Mouse (Mus musculus) adrenal gland, postnatal 4 days (tissue): ENCODE measurements around the gene Junb. TPM values are rescaled to one million over a fixed set of nuclear protein-coding genes. Genes with fewer than 3 reads are reported as not detected.

ENCODE experiments used
- DNase-seq, 2 experiments: peaks; one replicate each; pipeline ENCODE4 v3.0.0; 2021 to 2022; ENCODE audit warnings: low spot score in 2 of 2, mixed read lengths in 2 of 2
- long read RNA-seq, 2 experiments: library from polyadenylated mRNA; stranded (forward); transcript quantifications; one replicate each; pipeline ENCODE4 v2.0.0; 2021
- total RNA-seq, 2 experiments: library from RNA; stranded (reverse); gene quantifications; 2 replicates each; pipeline ENCODE4 v1.2.3; 2021

The Junb gene
- total RNA-seq, result 10 to 100 TPM; 26.1 to 28.9 TPM
- long read RNA-seq, experiment 1, transcript Junb-201 (1 exons, 1,809 nt), result major isoform, 85 of 86 reads
- long read RNA-seq, experiment 1, partial matches to known transcripts, result 0 of 86 reads
- long read RNA-seq, experiment 1, other reads (novel, unspliced or antisense), result 1 of 86 reads
- long read RNA-seq, experiment 2, transcript Junb-201 (1 exons, 1,809 nt), result major isoform, 118 of 120 reads
- long read RNA-seq, experiment 2, partial matches to known transcripts, result 0 of 120 reads
- long read RNA-seq, experiment 2, other reads (novel, unspliced or antisense), result 2 of 120 reads

- peak; percentile 90 to 93 for DNase-seq
Observed at GRCm38 (mm10) chr8:84978248-84978940, at the start of gene Junb. Junb (minus strand) TSS chr8:84978718.

DNA sequence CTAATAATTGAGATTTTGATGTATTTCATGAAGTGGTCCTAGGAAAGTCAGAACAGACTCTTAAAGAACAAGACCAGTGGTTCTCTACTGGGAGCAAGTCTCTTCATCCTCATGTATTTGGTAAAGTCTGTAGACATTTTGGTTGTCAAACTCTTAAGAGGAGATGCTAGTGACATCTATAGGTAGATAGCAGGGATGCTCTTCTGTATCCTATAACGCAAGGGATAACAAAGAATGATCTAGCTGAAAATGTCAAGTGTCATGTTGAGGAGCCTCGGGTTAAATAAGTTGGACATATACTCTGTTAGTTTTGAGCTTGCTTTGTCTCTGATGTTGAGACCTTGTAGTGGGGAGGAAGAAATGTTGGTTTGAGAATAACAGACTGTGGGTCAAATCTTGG, 49.4 kb upstream of the Junb start:
- no peak for DNase-seq

DNA sequence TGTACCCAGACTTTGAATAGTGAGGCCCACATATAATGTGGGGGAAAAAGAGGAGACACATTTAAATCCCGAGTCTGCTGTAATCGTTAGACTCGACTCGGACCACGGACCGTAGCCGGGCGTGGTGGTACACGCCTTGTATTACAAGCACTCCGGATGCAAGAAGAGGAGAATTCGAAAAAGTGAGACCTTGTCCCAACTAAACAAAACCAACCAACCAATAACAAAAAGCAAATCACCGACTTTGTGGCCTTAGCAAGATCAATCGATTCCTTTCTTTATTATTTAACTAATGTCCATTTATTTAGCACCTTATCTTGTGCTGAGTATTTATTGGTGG, 49.0 kb upstream of the Junb start:
- no peak for DNase-seq

DNA sequence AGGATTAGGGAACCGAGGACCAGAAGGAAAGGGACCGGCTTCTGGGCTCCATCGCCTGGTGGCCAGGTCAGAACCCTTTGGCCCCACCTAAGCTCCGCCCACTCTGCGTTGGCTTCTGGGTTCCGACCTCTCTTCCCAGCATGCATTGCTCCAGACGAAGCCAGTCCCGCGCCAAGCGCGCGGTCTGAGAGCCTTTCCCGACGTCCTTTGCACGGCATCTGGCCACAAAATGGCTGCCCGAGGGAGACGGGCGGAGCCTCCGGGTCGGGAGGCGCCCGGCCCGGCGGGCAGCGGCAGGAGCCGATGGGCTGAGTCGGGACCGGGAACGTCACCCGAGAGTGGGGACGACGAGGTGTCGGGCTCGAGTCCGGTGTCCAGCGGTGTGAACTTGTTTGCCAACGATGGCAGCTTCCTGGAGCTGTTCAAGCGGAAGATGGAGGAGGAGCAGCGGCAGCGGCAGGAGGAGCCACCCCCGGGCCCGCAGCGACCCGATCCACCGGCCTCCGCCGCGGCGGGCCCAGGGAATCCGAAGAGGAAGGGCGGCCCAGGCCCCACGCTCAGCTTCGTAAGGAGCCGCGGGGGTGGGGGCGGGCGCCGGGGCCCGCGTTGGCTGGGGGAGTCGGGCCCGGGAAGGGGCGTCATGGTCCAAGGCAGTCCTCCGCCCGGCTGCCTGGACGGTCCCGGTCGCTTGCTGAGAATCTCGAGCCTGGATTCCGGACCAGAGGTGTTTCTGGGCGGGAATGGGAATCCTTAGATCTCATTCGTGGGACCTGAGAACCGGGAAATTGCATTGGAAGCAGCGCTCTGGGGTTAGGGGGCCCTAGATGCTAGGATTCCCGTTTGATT, 48.4 kb upstream of the Junb start, which contains the start of gene Trir:
TSS of gene Trir (plus strand) at position 154 of the 846 bp plus-strand sequence.
- peak; percentile 83 to 94 for DNase-seq

DNA sequence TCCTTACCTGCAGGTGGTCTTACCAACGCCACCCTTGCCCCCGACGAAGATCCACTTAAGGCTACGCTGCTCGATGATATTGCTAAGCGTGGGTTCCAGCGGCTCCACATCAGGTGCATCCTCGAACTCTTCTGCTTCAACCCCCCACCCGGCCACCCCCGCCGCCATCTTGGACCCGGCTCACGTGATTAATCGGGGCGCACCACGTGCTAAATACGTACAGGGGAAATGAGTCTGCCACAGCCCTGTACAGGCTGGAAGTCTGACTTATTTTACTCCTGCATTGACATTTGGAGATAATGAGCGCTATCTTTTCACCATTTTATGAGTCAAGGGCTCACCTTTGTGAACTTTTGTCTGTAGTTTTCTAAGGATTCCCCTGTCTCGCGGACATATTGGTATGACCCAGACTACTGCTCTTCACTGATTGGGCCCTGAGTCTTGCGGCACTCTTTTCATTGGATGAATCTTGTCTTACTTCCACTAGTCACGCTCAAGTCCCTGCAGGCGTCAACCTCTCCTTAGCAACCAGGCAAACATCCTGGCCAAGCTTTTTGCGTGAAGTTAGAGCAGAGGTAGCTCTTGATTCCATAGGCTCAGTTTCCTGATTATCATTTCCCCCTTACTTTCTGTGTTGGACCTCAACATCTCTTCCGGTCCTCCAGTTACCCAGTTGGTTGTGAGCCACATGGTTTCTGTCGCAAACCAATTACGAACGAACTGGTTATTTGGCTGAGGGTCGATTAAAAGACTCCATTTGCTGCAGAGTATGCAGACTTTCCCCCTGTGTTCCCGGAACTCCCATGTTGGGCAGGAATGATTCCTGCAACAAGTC, 46.8 kb upstream of the Junb start, which contains the start of gene Asna1:
TSS of gene Asna1 (minus strand) at position 184 of the 835 bp plus-strand sequence.
- DNase-seq, result peak; percentile 37 to 65

GRCm38 (mm10) chr8:85023846-85024245, 45.3 kb upstream of the Junb start:
- DNase-seq, result no peak

GRCm38 (mm10) chr8:85021514-85022055, 43.1 kb upstream of the Junb start:
- no peak for DNase-seq

GRCm38 (mm10) chr8:85017209-85017608, 38.7 kb upstream of the Junb start:
- DNase-seq, result no peak

- DNase-seq, result no peak
Observed at GRCm38 (mm10) chr8:85016724-85017123, 38.2 kb upstream of the Junb start.

DNA sequence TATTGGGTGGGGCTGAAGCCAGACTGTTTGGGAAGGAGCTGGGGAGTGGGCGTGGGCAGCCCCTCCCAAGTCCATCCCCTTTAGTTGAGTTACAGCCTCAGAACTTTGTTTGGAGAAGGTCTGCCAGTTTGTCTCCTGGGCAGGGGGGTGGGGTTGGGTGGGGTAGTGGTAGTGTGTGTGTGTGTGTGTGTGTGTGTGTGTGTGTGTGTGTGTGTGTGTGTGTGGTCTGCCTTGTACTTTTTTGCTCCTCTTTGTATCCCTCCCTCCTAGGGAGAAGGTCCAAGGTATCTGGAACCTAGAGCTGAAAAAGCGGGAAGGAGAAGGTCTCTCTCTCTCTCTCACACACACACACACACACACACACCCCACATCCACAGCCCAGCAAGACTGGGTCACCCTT, 35.9 kb upstream of the Junb start, which contains the start of gene Best2:
TSS of gene Best2 (minus strand) at position 101 of the 400 bp plus-strand sequence.
- no peak for DNase-seq

DNA sequence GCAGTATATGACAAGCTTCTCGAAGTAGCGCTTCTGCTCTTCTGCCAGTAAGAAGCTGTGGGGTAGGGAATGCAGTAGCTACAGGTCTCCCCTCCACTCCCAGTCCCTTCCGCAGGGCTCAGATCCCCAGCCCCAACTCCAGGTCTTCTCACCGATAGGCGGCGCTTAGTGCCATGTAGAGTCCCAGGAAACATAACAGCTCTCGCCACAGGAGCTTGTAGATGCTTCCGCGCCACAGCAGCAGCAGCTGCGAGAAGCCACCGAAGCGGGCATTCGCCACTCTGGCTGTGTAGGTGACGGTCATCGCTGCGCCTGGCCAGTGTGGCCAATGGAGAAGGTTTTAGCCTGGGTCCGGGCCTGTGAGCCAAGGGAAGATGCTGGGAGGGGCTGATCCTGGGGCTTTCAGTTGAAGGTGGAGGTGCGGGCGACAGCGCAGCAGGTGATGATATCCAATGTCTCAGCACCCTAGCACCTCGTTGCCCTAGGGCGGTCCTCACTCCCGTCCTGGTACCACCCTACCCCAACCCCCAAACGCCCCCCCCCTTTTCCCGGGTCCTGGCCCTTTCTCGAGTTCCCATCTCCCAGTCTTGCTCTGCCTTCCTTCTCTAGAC, 34.8 kb upstream of the Junb start:
- peak in 1 of 2 experiments; percentile 56 for DNase-seq

DNA sequence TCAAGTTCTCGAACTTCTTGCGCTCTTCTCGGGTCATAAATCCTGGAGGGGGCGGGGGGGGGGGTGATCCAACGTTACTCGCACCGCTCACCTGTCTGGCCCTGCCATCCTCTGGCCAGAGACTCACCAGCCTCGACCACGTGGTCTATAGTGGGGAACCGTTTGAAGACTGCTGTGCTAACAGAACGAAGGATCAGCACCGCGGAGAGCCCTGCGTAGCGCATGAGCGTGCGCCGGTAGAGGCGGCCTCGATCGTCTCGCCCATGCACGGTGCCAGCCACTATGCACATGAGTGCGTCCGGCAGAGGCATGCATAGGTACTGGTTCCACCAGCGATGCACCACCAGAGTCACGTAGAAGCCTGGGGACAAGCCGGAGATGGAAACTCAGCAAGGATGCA, 32.7 kb upstream of the Junb start:
- no peak for DNase-seq

DNA sequence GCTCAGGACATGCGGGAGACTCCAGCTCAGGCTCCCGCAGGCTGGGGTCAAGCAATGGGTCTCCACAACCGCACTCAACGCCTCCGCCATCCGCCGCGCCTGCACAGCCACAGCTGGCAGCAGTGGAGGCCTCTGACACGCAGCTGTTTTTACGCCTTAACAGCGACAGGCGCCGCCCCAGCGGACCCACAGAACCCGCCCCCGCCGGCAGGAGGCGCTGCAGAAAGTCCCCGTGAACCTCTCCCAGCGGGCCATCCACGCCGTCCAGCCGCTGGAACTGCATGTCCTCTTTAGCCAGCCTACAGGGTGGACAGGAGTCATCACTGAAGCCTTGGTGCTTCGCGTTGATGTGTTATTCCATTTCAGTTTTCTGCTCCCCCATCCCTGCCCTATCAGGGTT, 29.2 kb upstream of the Junb start:
- DNase-seq, result no peak

DNA sequence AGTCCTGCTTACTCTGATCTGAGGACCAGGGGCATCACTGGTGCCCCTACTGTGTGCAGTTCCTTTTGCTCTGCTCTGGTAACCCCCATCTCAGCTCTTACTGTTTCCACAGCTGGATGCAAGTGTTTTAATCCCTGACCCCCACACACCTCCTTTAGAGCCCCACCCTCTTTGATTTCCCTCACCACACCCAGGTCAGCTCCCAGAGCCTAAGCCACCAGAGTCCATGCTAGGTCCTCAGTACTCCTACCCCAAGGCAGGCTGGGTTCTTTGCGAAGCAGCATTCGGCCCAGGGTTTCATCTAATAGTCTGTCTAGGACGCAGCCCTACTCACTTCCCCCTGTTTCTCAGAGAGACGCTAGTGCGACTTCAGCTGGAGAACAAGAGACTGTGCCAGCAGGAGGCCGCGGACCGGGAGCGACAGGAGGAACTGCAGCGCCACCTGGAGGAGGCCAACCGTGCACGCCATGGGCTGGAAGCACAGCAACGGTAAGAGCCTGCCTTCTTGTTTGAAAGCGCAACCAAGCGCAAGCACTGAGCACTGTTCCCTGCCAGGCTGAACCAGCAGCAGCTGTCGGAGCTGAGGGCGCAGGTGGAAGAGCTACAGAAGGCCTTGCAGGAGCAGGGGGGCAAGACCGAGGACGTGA, 19.3 kb upstream of the Junb start:
- peak; percentile 71 to 76 for DNase-seq

GRCm38 (mm10) chr8:84996978-84997377, 18.5 kb upstream of the Junb start:
- no peak for DNase-seq

DNA sequence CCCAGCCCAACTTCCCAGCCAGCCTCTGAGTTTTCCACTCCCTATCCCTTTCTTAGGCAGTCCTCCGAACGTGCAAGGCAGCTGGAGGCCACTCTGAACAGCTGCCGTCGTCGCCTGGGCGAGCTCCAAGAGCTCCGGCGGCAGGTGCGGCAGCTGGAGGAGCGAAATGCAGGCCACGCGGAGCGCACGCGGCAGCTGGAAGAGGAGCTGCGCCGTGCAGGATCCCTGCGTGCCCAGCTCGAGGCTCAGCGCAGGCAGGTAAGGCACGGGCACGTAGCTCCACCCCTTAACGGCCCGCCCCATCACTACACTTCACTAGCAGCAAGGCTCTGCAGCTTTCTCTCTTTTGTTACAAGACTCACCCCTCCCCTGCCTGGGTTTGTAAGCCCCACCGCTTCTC, 17.2 kb upstream of the Junb start:
- no peak for DNase-seq

- no peak for DNase-seq
Observed at GRCm38 (mm10) chr8:84994375-84994774, 15.9 kb upstream of the Junb start.

- DNase-seq, result no peak
Observed at GRCm38 (mm10) chr8:84990836-84991235, 12.3 kb upstream of the Junb start.

DNA sequence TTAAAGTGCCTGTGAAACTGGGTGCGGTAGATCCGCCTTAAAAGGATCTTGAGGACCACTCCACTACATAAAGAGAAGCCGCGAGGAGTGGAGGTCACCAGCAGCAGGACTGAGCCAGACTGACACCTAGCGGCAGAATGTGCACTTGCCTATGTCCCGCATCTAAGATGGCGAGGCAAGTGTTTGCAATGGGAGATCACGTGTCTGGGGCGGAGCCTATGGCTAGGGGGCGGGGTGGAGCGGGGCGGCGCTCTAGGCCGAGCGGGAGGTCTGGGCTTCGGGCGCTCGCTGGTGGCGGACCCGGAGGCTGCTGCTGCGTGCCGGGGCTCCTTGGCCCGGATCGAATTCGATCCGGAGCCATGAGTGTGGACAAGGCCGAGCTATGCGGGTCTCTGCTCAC, 11.8 kb upstream of the Junb start, which contains the start of gene Hook2:
TSS of gene Hook2 (plus strand) at position 255 of the 400 bp plus-strand sequence.
- DNase-seq, result peak; percentile 80 to 92
